Mouse (Mus musculus) CD4-positive helper T cell, adult 2 months (primary cell): ENCODE data around the gene Pdk2.

Experiments
- DNase-seq: peaks from one replicate; pipeline ENCODE4 v3.0.0-alpha.2; 2012; ENCODE audit warnings: low read depth, missing footprints, low spot score

Gene Pdk2

DNA sequence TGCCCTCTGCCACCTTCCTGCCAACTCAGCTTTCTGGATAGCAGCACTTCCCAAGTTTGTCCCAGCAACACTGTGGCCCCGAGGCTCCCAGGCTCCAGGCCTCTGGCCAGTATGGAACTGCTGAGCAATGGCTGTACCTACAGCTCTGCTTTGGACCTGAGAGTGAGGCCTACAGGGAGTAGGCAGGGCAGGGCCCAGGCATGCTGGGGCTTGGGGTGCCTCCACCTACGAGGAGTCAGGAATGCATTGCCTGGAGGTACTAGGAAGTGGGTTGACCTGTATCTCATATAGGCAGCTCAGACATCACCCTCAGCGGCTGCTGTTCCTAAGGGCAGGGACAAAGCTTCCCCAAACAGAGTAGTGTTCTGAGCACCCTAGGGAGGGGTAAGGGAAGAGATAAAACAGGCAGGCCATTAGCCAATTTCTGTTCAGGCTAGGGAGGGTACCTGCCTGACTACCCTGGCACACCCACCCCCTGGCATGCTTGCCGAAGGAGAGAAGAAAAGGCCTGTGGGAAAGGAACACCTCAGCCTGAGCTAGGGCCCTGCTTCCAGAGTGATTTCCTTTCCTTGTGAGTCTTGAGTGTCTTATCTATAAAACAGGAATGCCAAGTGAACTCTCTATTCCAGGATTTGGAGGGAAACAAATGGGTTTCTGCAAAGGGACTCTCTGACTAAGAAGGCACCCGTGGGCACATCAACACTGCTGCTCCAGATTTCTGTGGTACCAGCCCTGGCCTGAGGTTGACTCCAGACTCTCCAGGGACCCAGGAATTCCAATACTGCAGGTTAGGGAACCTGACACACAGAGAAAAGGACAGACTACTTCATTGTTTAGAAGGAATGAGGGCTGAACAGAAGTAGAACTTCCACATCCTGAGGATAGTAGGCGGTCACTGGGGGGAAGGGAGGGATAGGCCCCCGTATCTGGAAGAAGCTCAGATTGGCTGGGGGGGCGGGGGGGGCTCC is 29.3 kb upstream of the Pdk2 start:
- no peak for DNase-seq

- no peak for DNase-seq
These were observed 28.2 kb upstream of the Pdk2 start for GRCm38 (mm10) chr11:95069226-95069957.

GRCm38 (mm10) chr11:95056768-95057501 is 15.8 kb upstream of the Pdk2 start:
- DNase-seq = no peak

DNA sequence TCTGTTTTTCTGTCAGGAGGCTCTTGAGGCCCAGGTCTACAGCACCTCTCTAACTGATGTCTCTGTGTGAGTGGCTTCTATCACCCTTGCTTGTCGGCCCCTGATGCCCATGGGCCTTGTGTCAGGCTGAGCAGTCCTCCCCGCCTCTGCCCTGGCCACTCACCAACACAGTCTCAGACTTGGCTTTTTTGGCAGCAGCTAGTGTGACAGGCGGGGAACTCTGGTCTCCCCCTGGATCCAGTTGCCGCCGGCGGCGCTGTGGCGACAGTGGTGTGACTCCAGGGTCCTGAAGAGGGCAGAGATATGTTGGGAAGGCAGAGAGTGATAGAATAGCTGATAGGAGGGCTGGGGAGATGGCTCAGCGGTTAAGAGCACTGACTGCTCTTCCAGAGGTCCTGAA is 11.9 kb upstream of the Pdk2 start:
- no peak for DNase-seq

DNA sequence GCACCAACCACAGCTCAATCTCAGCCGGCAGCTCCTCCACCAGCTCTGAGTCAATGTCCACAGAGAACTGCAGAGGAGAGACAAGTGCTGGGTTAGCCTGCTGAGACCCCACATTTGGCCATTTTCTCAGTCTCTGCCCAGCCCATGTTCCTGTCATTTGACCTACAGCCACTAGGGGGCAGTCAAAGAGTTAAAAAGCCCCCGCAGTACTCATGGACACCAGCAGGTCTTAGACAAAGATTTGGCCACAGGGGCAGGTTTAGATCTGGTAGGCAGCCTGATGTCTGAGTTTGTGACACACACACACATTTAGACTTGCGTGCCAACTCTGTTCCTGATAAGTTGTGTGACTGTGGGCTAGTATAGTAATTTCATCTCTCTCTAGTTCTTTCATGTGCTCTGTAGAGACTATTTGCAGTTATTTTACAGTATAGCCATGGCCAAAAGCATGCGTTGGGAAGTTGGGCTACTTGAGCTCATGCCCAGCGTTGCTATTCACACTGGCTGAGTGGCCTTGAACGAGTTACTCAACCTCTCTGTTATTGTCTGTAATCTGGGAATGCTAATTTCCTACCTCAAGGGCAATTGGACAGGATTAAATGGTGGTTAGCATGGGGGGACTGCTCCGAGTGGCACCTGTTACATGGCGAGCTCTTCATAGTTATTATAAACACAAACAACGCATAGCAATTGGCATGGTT is 6.0 kb upstream of the Pdk2 start:
- DNase-seq = peak; percentile 66

GRCm38 (mm10) chr11:95044185-95044870 is 3.2 kb upstream of the Pdk2 start:
- no peak for DNase-seq

- DNase-seq = no peak
These were observed 2.5 kb upstream of the Pdk2 start for GRCm38 (mm10) chr11:95043608-95044007.

DNA sequence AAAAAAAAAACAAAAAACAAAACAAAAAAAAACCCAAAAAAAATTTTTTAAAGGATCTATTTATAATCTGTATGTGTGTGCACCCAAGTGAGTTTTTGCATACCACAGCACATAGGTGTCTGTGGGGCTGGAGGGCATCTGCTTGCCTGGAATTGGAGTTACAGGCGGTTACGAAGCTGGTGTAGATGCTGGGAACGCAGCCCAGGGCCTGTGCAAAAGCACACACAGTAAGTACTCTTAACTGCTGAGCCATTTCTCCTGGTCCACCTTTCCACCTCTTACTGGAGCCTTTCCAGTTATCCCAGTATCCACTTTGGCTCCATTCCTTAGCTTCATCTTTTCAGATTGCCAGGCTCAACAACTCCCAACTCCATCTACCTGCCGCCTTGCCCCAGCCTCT is 1.9 kb upstream of the Pdk2 start:
- no peak for DNase-seq

GRCm38 (mm10) chr11:95042096-95042495 is 942 bp upstream of the Pdk2 start:
- peak; percentile 59 for DNase-seq

DNA sequence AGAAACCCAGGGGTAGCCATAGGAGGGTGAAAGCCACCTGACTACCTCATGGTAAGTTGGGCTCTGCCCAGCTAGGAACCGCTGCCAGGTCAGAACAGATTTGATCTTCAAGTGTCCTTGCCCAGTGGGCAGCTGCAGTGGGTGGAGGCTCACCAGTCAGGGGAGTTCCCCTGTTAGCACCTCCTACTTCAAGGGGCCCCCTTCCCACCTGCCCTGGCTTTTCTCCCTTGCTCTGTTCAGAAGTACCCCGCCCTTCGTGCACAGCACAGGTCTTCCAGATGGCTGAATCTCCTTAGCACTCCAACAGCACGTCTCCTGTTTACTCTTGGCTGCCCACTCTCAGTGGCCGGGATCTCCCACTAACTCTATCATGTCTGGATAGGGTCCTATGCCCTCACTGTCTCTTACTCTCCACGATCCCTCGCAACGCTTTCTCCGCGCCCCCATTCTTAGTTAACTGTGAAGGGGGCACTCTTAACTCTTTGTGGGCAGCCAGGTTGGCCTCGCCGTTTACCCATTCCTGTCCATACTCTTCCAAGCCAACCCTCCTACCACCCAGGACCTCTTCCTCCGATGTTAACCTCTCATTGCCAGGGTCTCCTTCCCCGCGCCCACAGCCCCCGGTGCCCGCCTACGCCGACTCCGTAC is 539 bp downstream of the Pdk2 start:
- DNase-seq = no peak

DNA sequence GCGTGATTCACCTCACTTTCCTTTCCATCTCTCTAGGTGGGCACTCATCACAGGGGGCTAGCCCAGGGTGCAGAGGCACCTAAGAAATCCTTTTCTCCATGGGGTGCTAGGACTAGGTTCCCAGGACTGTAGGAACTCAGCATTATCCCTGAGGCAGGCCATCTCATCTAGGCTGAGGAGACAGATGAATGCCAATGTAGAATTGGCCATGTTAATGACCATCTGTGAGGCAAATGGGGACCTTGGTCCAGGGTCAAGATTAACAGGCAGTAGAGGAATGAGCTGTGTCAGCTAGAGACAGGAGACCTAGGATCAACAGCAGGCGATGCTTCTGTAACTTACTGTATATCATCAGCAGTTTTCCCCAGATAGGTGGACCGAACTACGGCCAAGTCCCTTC is 1.4 kb downstream of the Pdk2 start:
- DNase-seq = no peak

GRCm38 (mm10) chr11:95038818-95039655 is 2.1 kb downstream of the Pdk2 start:
- DNase-seq = no peak

GRCm38 (mm10) chr11:95038156-95038817 is 2.9 kb downstream of the Pdk2 start:
- DNase-seq = no peak

- DNase-seq = no peak
These were observed 3.8 kb downstream of the Pdk2 start for GRCm38 (mm10) chr11:95037306-95037705.

GRCm38 (mm10) chr11:95036521-95036920 is 4.6 kb downstream of the Pdk2 start:
- no peak for DNase-seq

GRCm38 (mm10) chr11:95034902-95035301 is 6.3 kb downstream of the Pdk2 start:
- no peak for DNase-seq

DNA sequence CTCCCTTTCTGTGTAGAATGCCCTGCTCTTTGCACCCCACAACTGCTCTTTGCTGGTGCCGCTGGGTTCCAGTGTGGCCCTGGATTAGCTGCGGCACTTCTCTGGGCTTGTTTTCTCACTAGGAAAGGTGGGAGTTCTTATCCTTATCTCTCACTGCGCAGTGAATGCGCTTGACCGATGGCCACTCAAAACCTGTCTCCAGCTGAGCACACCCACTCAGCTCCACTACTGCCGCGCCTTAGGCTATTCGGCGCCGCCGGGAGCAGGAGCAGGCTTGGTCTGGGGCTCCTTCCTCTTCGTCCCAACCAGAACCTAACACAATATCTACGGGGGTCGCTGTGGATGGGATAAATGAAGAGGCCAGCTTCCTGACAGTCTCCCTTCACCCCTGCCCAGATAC is 7.5 kb downstream of the Pdk2 start:
- no peak for DNase-seq

DNA sequence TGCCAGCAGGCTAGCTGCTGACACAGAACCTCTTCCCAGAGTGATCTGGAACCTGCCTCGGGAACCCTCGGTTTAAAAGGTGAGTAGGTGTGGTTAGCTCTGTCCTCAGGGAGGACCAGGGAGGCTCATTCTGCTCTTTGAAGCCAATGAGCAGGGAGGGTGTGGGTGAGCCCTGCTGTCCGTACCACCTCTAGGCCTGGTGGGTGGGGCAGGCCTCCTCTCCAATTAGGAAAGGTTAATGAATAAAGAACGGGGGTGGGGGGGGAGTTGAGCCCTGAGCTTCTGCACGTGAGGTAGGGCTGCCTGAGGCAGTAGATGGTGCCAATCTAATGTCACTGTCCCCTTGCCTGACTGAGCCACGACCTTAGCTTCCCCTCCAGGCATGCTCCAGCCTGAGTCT is 8.2 kb downstream of the Pdk2 start:
- no peak for DNase-seq
